Mouse (Mus musculus): ENCODE results near the gene Map2k3.
A peak's percentile ranks its signal among the peaks of the same experiment; 100 is the strongest.

Gene Map2k3

GRCm38 (mm10) chr11:60962709-60963108 lies 30.9 kb downstream of the Map2k3 start:
- DNase-seq, result peak; percentile 42

DNA sequence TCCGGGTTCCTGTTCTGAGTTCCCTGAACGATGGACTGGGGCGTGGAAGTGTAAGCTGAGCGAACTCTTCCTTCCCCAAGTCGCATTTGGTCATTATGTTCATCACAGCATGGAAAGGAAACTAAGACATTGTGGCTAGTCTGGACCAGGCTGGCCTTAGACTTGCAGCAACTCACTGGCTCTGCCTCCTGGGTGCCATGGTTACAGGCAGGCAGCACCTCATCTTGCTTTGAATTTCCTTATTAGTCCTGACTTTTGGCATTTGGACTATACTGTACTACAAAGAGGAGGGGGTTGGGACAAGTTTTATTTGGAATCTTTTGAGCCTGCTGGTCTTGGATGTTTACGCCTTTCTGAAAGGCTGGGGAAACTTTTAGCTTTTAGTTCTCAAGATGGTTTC lies 35.1 kb downstream of the Map2k3 start:
- no peak for DNase-seq

- DNase-seq, result no peak
Observed at GRCm38 (mm10) chr11:60975097-60975496, 43.3 kb downstream of the Map2k3 start.

DNA sequence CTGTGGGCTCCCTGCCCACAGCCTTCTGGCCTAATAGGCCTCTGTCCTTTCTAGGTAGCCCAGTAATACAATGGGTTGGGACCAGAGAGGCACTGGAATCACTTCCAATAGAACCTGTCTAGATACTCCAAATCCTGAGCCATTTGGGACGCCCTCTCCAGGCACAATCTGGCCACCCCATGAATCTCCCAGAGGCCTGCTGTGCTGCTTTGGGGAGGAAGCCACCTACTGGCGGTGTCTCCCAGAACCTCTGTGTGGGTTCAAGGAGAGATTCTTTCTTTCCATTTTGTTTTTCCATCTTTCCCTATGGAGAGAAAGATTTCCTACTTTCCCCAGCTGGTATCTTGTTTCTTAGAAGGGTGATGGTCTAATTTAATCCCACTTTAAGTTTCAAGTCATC lies 44.4 kb downstream of the Map2k3 start:
- no peak for DNase-seq

- no peak for DNase-seq
Observed at GRCm38 (mm10) chr11:60976742-60977141, 44.9 kb downstream of the Map2k3 start.

GRCm38 (mm10) chr11:60977153-60977552 lies 45.3 kb downstream of the Map2k3 start:
- no peak for DNase-seq

GRCm38 (mm10) chr11:60978658-60979057 lies 46.8 kb downstream of the Map2k3 start:
- DNase-seq, result no peak

- DNase-seq, result peak; percentile 36
Observed at GRCm38 (mm10) chr11:60979788-60980187, 48.0 kb downstream of the Map2k3 start.

GRCm38 (mm10) chr11:60981693-60982486 lies 50.1 kb downstream of the Map2k3 start:
- DNase-seq, result no peak

- no peak for DNase-seq
Observed at GRCm38 (mm10) chr11:60984912-60985558, 53.2 kb downstream of the Map2k3 start.

GRCm38 (mm10) chr11:60990428-60990827 lies 58.6 kb downstream of the Map2k3 start:
- DNase-seq, result no peak
